Mouse (Mus musculus): ENCODE data around the gene Serpina3c.
"Not testable (repeated sequence)": the region's sequence is repeated elsewhere in the genome, so short reads cannot be mapped to it uniquely, and the experiment has no call there.

Gene Serpina3c

DNA sequence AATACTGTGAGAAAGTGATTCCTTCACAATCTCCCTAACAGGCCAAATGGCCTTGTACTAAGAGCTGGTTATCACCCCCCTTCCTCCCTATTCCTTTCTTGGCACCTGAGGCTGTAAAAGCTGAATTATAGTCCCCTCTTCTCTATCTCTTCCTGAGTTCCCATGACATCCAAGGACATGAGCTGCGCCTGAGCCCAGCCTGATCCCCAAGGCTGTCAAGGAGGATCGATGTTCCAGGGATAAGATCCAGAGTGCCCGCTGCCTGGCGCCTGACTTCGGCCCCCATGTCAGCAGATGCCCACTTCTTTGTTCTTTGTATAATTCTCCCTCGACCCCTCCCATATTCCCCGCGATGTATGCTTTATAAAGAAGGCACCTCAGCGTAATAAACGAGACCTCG is 41.3 kb downstream of the Serpina3c start, which contains the start of gene Serpina3a:
Serpina3a (plus strand) TSS at position 392 of the 400 bp plus-strand sequence.
- not testable (repeated sequence) for DNase-seq

DNA sequence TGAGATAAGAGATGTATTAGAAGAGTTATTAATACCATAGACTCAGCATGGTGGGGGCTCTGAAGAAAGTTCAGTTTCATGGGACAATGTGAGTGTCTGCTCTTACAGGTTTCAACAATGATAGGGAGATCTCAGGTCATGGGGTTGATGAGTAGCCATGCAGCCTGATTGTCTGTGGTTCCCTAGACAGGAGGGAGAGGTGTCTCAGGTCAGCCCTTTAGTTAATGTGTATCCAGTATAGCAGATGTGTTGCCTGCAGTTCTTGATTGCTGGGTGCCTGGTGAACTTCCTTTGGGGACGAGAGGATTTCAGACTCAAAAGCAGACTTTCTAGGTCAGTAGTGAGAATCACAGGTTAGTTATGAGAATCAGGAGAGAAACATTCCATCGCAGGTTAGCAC is 45.2 kb downstream of the Serpina3c start:
- peak; percentile 37 to 75 for DNase-seq

DNA sequence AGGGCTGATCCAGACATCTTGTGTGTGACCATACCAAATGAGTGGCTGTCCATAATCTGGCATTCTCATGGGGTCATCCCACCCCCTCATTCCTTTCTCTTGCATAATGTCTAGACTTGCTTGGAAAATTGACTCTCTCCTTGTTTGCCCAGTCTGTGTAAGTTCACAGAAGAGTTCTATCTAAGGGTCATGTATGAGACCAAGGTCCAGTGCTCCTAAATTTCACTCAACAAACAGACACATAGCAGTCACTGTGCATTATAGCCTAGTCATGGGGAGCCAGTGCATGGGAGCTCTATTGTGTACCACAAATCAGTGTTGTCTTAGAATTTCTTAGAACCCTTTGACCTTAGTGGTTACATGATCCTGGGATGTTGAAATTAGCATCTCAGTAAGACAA is 46.8 kb downstream of the Serpina3c start:
- DNase-seq, result no peak

DNA sequence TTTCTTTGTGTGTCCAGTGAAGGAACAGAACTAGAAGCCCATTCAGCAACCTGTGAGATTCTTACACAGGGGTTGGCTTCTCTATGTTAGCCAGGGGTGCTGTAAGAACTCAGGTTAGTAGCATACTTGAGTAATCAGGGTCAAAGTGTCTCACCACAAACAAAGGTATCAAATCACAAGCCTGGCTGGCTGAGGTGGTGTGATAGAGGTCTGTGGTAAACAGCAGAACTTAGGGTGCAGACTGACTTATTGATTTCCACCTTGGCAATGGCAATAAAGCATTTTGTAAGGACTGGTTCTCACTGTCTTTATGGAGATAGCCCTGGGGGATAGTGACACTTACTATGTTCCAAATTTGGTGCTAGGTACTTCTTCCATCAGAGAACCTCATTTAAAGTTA is 47.8 kb downstream of the Serpina3c start:
- peak in 1 of 2 experiments; percentile 8 for DNase-seq

DNA sequence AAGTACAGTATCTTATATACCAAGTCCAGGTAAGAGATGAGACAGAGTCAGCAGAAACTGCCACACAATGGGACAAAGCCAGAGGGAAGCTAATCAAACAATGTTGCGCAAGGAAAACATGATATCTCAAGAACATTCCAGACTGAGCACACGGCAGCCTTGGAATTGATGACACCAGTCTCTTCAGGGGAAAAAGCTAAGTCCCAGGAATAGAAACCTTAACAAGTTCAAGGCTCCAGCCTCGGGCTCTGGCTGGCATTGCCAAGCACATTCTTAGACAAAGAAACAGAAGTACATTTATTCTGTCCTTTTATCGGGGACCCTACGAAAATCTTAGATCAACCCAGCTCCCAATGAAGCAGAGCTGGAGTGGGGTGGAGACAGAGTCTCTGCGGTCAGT is 52.9 kb downstream of the Serpina3c start, which contains the start of gene Serpina5:
Serpina5 (plus strand) TSS at position 346 of the 400 bp plus-strand sequence.
- DNase-seq, result no peak

Data from kidney, postnatal 36 days (tissue).